Mouse (Mus musculus): Measurements from ENCODE around the gene Calml4.
A peak's percentile ranks its signal among the peaks of the same experiment; 100 is the strongest.
"Not testable (repeated sequence)": the region's sequence is repeated elsewhere in the genome, so short reads cannot be mapped to it uniquely, and the experiment has no call there.

Calml4 gene

DNA sequence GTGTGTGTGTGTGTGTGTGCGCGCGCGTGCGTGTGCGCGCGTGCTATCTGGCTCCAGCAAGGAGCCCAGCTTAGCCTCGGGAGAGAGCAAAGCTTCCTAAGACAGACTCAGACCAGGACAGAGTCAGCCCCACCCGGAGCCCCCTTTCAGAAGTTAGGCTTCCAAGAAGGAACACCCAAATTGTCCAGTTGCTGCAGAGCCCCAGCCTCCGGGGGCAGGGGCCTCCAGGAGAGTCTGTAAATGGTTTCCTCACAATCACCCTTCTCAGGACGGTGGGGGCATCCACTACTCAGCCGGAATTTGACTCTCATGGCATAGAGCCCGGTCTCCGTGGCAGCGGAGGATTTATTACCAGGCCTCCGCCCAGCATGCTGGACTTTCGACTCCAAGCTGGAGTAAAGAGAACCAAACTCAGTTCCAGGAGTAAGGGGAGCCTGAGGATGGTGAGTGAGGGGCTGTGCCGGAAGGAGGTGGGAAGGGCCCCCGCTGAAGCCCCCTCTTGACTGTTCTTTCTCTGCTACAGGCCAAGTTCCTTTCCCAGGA is at the start of gene Calml4:
Calml4 (plus strand) TSS at position 362 of the 543 bp plus-strand sequence.
- DNase-seq (ENCODE audit: low spot score), result peak; percentile 55

- no peak for DNase-seq (ENCODE audit: low spot score)
Measured at GRCm38 (mm10) chr9:62810095-62810494, 47.8 kb upstream of the Calml4 start.

- no peak for DNase-seq (ENCODE audit: low spot score)
Measured at GRCm38 (mm10) chr9:62810543-62811515, 47.1 kb upstream of the Calml4 start.

DNA sequence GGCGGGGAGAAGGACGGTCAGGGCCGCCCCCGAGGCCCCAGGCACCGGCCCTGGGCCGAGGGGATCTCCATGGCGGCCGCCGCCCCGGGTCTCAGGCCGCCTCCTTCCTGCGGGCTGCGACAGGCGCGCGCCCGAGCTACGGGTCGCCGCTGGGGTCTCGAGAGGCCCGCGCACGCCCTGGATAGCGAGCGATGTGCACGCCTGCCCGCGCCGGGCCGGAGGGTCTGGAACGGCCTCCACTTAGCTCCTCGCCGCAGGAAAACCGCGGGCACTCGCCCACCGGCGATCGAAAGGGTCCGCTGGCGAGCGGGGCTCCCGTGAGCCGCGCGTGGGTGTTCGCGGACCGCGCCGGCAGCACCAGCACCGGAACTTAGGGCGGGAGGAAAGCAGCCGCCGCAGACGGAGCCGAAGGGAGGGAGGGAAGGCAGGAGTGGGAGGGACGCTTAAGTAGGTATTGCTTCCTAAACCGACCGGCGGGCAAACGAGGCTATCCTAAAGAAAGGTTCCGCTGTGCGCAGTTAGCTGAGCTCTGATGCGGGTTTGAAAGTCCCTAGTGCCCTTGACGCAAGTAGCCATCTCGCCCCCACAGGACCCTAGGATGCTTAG is 46.3 kb upstream of the Calml4 start, which contains the start of gene Fem1b:
Fem1b (minus strand) TSS at position 419 of the 606 bp plus-strand sequence.
- peak; percentile 64 for DNase-seq (ENCODE audit: low spot score)

GRCm38 (mm10) chr9:62812216-62813049 is 45.4 kb upstream of the Calml4 start:
- DNase-seq (ENCODE audit: low spot score), result no peak

DNA sequence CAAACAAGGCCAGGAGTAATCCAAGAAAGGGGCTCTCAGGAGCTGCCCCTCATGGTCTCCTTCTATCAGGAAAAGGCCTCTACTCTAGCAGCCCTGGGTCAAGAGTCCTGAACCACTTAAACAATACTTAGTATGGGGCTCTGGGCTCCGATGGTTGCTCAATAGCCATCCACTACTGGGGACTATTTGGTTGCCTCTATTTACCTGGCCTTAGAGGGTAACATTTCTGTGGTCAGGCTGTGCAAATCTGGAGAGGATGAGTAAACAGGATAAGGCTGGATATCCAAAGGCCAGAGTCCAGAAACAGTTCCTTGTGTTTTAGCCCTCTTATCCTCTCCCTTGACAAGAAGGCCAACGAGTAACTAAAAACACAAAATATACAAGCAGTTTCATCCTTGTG is 43.1 kb upstream of the Calml4 start:
- no peak for DNase-seq (ENCODE audit: low spot score)

GRCm38 (mm10) chr9:62816323-62817098 is 41.4 kb upstream of the Calml4 start:
- no peak for DNase-seq (ENCODE audit: low spot score)

DNA sequence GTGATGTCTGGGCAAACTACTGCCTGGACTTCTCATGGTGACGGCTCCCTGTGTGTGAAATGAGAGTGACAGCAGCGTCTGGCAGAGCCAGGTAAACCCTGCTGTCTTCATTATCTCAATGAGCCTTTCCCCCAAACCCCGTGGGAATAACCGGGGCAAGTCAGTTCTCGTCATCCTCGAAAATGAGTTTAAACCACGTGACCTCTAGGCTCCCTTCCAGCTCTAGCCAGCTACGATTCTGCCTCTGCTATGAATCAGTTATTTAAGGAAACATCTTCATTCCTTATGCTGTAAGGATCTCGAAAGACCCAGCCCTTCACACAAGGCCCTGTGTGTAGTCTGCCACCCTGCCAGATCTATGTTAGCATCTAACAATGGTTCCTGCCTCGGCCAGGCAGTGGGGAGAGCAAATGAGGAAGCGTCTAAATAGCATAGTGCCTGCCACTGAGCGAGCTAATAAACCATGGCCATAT is 40.7 kb upstream of the Calml4 start:
- no peak for DNase-seq (ENCODE audit: low spot score)

GRCm38 (mm10) chr9:62817828-62818614 is 39.9 kb upstream of the Calml4 start:
- DNase-seq (ENCODE audit: low spot score), result no peak

DNA sequence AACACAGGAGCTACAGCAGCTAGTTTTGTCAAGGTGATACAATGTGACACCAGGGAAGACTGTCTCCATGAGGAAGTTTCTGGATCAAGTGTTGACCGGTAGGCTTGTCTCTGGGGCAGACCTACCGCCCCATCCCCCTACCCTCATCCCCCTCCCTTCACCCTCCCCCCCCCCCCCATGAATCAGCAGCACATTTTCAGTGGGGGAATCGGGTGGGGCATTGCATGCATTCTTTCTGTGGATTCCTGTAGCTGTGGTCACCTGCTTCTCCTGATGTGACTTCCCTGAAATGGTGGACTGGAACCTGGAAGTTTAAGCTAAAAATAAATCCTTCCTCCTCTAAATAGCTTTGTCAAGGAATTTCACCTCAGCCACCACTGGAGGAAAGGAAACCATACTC is 38.4 kb upstream of the Calml4 start:
- DNase-seq (ENCODE audit: low spot score), result no peak

- DNase-seq (ENCODE audit: low spot score), result not testable (repeated sequence)
Measured at GRCm38 (mm10) chr9:62819910-62820309, 38.0 kb upstream of the Calml4 start.

DNA sequence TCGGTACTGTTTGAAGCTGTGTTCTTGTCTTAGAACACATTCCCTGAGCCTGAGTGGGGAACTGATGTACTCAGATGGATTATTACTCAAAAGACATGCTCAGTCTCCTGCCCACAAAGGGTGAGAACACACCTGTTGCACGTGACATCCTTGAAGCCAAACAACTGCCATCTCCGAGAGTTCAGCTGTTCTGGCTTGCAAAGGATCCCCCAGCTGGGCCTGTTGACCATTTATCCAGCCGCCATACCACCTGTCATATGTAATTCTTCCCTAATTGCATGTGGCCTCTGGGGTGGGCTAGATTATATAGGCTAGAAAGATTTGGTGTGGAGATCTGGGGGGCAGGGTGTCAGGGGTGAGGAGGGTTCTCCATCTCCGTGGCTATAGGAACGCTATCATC is 37.1 kb upstream of the Calml4 start:
- no peak for DNase-seq (ENCODE audit: low spot score)

- DNase-seq (ENCODE audit: low spot score), result no peak
Measured at GRCm38 (mm10) chr9:62821811-62822210, 36.1 kb upstream of the Calml4 start.

- no peak for DNase-seq (ENCODE audit: low spot score)
Measured at GRCm38 (mm10) chr9:62825791-62826393, 32.0 kb upstream of the Calml4 start.

- no peak for DNase-seq (ENCODE audit: low spot score)
Measured at GRCm38 (mm10) chr9:62826456-62826855, 31.4 kb upstream of the Calml4 start.

- DNase-seq (ENCODE audit: low spot score), result no peak
Measured at GRCm38 (mm10) chr9:62827939-62828652, 29.8 kb upstream of the Calml4 start.

DNA sequence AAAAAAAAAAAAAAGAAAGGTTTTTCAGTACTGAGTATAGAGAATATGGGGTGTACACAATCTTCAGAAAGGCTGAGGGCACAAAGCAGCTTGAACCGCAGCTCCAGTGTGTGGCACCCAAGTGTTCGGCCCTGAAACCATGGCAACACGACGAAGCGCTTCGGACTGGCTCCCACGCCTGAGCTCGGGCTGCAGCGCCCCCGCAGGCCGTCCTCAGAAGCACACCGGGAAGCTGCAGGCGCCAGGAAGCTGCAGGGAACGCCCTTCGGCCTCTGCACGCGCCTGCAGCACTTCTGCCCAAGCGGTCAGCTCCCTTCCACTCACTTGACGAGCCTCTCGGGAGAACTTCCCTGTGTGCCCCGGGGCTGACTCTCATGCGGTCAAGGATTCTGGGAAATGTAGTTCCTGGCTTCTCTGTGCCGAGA is 29.2 kb upstream of the Calml4 start:
- DNase-seq (ENCODE audit: low spot score), result peak; percentile 90

DNA sequence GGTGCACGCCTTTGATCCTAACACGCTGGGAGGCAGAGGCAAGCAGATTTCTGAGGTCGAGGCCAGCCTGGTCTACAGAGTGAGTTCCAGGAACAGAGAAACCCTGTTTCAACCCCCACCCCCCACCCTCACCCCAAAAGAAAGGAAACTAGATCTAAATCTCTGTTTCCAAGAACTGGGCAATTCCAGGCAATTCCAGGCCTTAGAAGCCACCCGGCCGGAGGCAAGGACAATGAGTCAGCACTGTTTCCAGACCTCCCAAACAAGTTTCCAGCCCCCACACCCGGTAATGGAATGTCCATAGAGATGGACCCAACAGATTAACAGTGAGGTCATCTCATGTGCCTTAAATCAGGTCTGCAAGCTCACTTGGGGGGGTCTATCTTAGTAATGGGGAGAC is 28.0 kb upstream of the Calml4 start:
- no peak for DNase-seq (ENCODE audit: low spot score)

- no peak for DNase-seq (ENCODE audit: low spot score)
Measured at GRCm38 (mm10) chr9:62834906-62835305, 23.0 kb upstream of the Calml4 start.

All from urinary bladder, postnatal 10 days (tissue).